Mouse (Mus musculus) left cerebral cortex, postnatal 25 days (tissue): ENCODE data around the gene Itgb2. TPM values are rescaled to one million over a fixed set of nuclear protein-coding genes. Genes with fewer than 3 reads are reported as not detected.

Source experiments
- DNase-seq, 2 experiments: peaks; one replicate each; pipeline ENCODE4 v3.0.0; 2022; ENCODE audit warnings: low spot score in 2 of 2, mixed read lengths in 1 of 2
- intact Hi-C: fragments of 180-260 bp; cut with DNase I; formaldehyde crosslinking; loops from one replicate; pipeline ENCODE4 v1.15.1; 2025
- total RNA-seq, 2 experiments: library from RNA; stranded (reverse); gene quantifications; 2 replicates each; pipeline ENCODE4 v1.2.3; 2021

Gene Itgb2
- total RNA-seq, result 1 to 10 TPM; 2.9 to 3.6 TPM

DNA sequence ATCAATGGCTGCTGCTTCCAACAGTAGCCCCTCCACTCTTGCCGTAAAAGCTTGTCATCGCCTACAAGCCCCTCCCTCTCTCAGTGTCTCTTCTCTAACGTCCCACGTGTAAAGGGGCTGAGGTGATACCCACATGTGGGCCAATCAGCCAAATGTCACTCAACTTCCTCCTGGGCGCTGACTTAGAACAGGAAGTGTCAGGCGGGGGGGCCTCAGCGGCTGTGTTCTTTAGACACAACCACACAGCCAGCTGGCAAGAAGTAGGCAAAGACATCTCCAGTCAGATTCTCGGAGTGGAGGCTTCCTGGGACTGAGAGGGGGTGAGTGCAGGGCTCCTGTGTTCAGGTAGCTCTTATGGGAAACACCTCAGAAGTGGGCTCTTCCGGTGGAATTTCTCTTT, at the start of gene Itgb2:
Gene Itgb2 (plus strand): TSS at position 113 of the 400 bp plus-strand sequence.
- DNase-seq, result no peak
- intact Hi-C loops, result no loop called here

GRCm38 (mm10) chr10:77481814-77482213, 48.2 kb upstream of the Itgb2 start:
- intact Hi-C loops, result no loop called here
- no peak for DNase-seq

GRCm38 (mm10) chr10:77484205-77484935, 45.7 kb upstream of the Itgb2 start:
- no peak for DNase-seq

DNA sequence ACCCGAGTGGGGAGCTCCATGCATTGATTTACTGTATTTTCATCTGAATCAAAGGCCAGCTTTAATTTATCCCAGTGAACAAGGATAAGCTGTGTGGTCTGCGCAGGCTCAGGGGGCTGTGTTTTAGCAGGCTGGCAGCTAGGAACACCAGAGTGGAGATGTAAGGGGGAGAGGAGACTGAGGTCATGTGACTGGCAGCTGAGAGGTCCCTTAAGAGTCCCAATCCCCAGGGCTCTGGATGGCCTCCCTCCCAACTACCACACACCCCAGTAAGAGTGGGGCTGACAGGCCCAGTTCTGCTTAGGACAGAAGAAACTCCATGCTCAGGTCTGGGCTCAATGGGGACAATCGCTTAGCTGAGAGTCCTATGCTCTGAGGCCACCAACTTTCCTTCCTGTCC, 44.3 kb upstream of the Itgb2 start:
- DNase-seq, result no peak
- intact Hi-C loops, result no loop called here

More at GRCm38 (mm10) chr10:77484205-77484935, 45.7 kb upstream of the Itgb2 start:
- intact Hi-C loops, result no loop called here

- DNase-seq, result no peak
- intact Hi-C loops, result no loop called here
Measured at GRCm38 (mm10) chr10:77488168-77488567, 41.9 kb upstream of the Itgb2 start.

- intact Hi-C loops, result no loop called here
- peak in 1 of 2 experiments; percentile 58 for DNase-seq
Measured at GRCm38 (mm10) chr10:77491585-77491984, 38.5 kb upstream of the Itgb2 start.

GRCm38 (mm10) chr10:77492885-77493284, 37.2 kb upstream of the Itgb2 start:
- no peak for DNase-seq
- intact Hi-C loops, result no loop called here

DNA sequence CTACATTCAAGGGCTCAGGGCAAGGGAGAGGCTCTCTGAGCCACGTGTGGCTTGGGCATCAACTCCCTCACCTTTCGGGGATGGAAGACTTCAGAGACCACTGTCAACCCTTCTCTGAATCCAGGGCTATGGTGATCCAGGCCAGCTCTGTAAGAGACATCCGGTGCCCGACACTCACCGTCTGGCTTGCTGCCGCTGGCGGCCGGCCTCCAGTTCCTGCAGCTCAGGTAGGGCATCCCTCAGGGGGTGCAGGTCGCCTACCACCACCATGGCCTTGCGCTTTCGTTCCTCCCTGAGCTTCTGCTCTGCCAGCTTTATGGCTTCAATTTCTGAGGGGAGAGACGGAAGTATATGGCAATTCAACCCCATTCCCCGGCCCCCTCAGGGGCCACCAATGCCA, 32.9 kb upstream of the Itgb2 start:
- intact Hi-C loops, result loop anchor here (5.0 kb wide), 1 partner anchor 80 kb away; the partner anchor contains the start of gene Adarb1
- DNase-seq, result no peak

DNA sequence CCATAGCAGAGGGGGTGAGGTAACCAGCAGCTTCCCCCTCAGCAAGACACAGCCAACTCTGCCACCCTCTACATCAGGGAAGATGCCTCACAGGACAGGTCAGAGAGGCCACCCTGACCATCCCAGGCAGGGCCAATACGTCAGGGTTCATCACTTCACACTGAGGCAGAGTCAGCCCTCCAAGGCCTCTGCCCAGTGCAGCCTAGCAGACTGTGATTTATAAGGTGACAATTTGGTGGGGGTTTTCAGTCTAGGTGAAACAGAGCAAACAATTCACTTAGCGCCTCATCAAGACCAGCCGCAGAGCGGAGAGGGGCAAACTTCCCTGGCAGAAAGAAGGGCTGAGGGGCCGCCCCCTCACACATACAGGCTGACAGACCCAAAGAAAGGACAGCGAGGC, 31.8 kb upstream of the Itgb2 start:
- DNase-seq, result no peak
- intact Hi-C loops, result loop anchor here (5.0 kb wide), 1 partner anchor 81 kb away; the partner anchor contains the start of gene Adarb1

DNA sequence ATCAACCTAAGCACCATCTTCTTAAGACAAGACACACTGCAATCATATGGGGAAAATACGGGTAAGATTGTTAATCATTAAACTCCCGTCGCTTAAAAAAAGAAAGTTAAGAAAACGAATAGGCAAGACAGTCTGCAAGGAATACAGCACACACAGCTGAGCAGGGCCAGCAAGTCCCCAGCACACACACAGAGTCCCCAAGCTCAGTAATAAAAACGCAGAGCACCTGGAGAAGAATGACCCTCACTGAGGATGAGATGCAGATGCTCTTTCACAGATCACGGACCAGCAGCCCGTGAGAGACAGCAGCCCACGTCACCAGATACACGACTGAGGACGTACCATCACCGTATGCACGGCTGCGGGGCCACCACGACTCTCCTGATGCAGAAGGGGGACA, 29.4 kb upstream of the Itgb2 start:
- no peak for DNase-seq
- intact Hi-C loops, result no loop called here

DNA sequence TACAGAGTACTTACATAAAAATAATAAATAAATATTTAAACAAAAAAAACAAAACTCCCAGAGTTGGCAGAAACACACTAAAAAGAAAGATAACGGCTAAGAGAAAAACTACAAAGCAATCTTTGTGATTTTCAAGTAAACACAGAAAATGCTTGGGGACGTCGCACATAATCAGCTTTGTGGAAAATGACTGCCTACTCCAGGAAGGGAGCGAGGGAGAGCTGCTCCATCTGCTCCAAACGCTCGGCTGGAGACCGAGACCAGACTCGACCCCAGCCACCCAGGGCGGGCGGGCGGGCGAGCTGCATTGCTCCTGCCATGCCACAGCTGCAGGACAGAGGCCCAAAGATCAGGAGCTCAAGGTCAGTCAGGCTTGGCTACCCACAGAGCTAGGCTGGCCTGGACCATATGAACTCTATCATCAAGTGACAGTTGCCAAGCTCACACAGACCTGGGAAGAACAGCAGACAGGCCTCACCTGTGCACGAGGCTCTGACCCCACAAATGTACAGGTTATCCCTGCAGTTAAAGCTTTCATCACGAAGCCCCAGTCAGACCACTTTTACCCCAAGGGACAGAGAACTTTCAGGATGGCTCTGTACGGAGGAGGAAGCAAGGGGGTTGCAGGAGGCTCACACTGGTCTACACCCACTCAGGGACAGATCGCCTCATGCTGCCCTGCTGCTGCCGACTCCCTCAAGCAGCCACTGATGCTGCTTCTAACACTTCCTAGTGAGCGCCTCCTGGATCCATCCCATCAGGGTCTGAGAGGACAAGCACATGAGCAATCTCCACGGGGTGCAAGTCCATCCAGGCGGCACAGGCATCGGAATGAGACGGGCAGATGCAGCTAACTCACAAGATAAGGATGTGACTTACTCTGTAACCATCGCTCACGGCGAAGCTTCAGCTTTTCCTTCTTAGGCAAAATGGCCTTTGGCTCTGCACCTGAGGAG, 26.8 kb upstream of the Itgb2 start:
- peak in 1 of 2 experiments; percentile 22 for DNase-seq

DNA sequence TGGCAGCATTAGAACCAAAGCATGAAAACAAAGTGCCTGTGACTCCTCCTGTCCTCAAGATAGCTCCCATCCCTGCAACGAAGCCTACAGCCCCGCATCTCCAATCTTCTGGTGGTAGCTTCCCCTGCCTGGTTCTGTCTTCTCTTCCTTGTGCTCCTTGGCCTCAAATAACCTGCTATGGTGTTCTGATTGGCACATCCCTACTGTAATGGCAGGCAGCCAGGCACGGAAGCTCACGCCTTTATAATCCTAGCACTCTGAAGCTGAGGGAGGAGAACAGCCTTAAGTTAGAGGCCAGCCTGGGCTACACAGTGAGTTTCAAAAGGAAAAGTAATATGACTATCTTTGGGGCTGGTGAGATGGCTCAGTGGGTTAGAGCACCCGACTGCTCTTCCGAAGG, 25.9 kb upstream of the Itgb2 start:
- intact Hi-C loops, result no loop called here

More for the DNA sequence above, 26.8 kb upstream of the Itgb2 start:
- intact Hi-C loops, result no loop called here

DNA sequence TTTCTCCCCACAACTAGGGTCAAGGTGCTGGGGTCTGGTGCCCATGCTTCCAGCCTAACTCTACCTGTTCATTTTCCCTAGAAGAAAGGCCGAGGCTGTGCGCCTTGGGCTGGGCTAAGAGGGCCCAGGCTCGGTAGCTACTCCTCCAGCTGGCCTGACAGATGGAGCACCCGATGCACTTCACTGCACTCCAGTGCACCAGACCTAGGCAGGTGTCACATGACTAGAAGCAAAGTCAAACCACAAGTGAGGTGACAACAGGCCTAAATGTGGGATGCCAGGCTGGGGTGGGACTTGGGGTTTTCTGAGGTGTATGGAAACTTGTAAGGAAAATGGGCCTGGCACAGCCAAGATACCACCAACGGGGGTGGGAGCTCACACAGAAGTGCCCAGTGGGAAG, 23.5 kb upstream of the Itgb2 start:
- DNase-seq, result no peak
- intact Hi-C loops, result loop anchor here (5.0 kb wide), 1 partner anchor 149 kb away; no protein-coding TSS in a partner anchor

More for the DNA sequence above, 25.9 kb upstream of the Itgb2 start:
- DNase-seq, result peak in 1 of 2 experiments; percentile 28

GRCm38 (mm10) chr10:77506961-77507577, 23.0 kb upstream of the Itgb2 start:
- intact Hi-C loops, result loop anchor here (5.0 kb wide), 1 partner anchor 150 kb away; no protein-coding TSS in a partner anchor
- DNase-seq, result no peak

DNA sequence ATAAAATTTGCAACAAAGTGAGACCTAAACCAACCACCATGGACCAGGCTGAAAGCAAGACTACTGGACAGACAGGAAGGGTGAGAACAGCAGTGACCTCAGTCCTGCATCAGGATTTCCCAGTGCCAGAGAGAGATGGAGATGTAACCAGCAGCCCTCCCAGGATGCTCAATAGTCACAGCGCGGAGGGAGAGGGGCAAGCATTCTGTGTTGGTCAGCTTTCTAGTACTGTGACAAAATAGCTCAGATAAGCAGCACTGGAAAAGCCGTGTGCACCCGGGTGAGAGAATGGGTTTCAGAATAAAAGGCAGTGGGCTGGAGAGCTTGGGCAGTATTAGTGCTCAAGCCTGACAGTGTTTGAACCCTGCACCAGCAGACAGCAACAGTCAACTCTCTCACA, 22.3 kb upstream of the Itgb2 start:
- intact Hi-C loops, result loop anchor here (5.0 kb wide), 1 partner anchor 150 kb away; no protein-coding TSS in a partner anchor
- DNase-seq, result no peak

GRCm38 (mm10) chr10:77508744-77509143, 21.3 kb upstream of the Itgb2 start:
- intact Hi-C loops, result loop anchor here (1.0 to 5.0 kb wide), 2 partner anchors 151 to 225 kb away; no protein-coding TSS in a partner anchor
- DNase-seq, result no peak

DNA sequence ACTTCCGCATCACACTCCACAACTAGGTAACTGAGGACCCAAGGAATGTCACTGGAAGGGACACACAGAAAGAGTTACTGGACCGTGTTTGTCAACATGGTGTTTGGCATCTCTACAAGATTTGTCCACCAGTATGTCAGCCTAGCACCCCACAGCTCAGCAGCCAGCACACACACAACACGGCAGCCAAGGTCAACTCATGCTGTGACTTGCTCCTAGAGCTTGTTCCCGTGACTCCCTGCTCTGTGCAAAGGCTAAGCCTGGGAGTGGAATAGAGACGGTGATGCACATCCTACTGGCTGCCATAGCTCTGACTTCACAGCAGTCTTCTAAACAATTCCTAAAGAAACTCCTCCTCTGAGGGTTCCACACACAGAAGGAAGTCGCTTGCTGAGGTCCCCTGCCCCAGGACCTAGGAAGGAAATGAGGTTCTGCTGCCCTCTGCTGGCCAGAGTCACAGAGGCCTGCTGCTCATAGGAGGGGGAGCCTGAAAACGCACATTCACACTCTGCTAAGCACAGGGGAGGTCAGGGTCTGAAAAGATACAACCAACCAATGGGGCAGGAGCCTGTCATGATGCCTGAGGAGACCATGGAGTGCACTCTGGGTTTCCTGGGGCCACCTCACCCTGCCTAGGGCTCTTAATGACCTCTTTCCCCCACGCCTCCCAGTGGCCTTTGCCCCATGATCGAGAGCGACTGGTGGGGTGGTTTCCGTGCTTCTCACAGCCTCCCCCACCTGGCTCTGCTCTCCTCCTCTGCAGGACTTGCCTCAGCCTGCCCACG, 20.5 kb upstream of the Itgb2 start:
- intact Hi-C loops, result loop anchor here (1.0 to 5.0 kb wide), 3 partner anchors 92 to 226 kb away; partner anchors contain the start of gene Adarb1
- DNase-seq, result peak; percentile 72 to 77

DNA sequence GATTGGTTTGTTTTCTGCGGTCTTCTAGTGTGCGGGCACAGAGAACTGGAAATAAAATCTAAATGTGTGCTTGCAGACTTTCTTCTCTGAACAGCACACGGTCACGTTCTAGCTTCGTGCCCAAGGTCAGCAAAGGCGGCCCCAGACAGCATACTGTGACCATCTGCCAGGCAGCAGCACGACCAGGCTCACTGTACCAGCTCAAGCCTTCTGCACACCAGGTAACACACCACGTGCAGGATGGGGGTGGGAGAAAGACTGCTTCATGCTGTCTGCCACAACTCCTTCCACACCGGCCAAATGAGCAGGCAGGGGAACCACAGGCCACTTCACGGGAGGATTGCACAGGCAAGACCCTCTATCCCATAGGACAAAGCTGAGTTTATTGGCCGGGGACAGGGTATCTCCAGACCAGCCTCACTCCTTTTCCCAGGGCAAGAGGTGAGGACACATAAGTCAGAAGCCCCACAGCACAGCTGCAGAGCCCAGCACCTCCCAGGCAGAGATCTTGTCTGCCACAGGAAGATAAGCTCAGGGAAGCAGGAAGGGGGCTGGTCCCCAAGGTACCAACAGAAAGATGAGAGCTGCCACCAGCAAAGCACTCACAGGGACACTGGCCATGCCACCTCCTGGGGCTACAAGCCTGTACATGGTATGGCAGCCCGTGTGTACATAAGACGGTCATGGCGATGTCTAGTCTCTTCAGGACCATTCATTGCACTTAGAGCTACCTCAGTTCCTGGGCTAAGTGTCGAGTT, 19.6 kb upstream of the Itgb2 start:
- intact Hi-C loops, result loop anchor here (5.0 kb wide), 1 partner anchor 93 kb away; the partner anchor contains the start of gene Adarb1

More for the DNA sequence above, 19.6 kb upstream of the Itgb2 start:
- DNase-seq, result no peak
